Mouse (Mus musculus) thymus, adult 2 months (tissue): ENCODE data around the gene Csf2rb. TPM values are rescaled to one million over a fixed set of nuclear protein-coding genes. Genes with fewer than 3 reads are reported as not detected.

Experiments
- DNase-seq: peaks from one replicate; pipeline ENCODE4 v3.0.0; 2021
- H3K27ac ChIP-seq: fragments of 200-500 bp; 2 replicates; pipeline ENCODE4 v1.5.1; 2012; ENCODE audit warnings: low read length, control low read depth; ENCODE audit not compliant: control insufficient read depth, insufficient read depth
- H3K27me3 ChIP-seq: fragments of 200-500 bp; 2 replicates; pipeline ENCODE4 v1.6.1; 2012; ENCODE audit warnings: mild to moderate bottlenecking, low read length, moderate library complexity, mixed read lengths; ENCODE audit not compliant: control insufficient read depth, insufficient read depth
- H3K36me3 ChIP-seq: fragments of 200-500 bp; 2 replicates; pipeline ENCODE4 v1.6.1; 2012; ENCODE audit warnings: mild to moderate bottlenecking, low read length, moderate library complexity; ENCODE audit not compliant: control insufficient read depth, insufficient read depth
- H3K4me1 ChIP-seq: fragments of 200-500 bp; replicated peaks from 2 replicates; pipeline ENCODE4 v1.6.1; 2012; ENCODE audit warnings: low read length; ENCODE audit not compliant: control insufficient read depth, insufficient read depth
- H3K4me3 ChIP-seq: fragments of 200-500 bp; 2 replicates; pipeline ENCODE4 v1.5.1; 2012; ENCODE audit warnings: mild to moderate bottlenecking, low read length, control low read depth, moderate library complexity; ENCODE audit not compliant: control insufficient read depth, insufficient read depth
- CTCF ChIP-seq: fragments of 200-500 bp; IDR thresholded peaks from 2 replicates; pipeline ENCODE4 v1.5.1; 2012; ENCODE audit warnings: mild to moderate bottlenecking, control low read depth, low read length, moderate library complexity, borderline replicate concordance; ENCODE audit not compliant: control insufficient read depth, poor library complexity, insufficient read depth; ENCODE audit errors: extremely low read depth
- POLR2A ChIP-seq: fragments of 200-500 bp; IDR thresholded peaks from 2 replicates; pipeline ENCODE4 v1.6.1; 2012; ENCODE audit warnings: mild to moderate bottlenecking, low read length, control low read depth, moderate library complexity; ENCODE audit not compliant: control insufficient read depth, poor library complexity, insufficient read depth; ENCODE audit errors: extremely low read depth
- WGBS: fragments of 180-500 bp; shearing (Covaris S2); methylation state at CpG from one replicate; pipeline ENCODE4 v1.1.7; 2018; 5-methylcytosine and 5-hydroxymethylcytosine counted together
- polyA plus RNA-seq: library from polyadenylated mRNA; depleted of rRNA; stranded (reverse); fragments of >200 nt; gene quantifications from 2 replicates; pipeline ENCODE4 v1.2.3, GENCODE M21; 2012

Gene Csf2rb
- polyA plus RNA-seq, 1 experiment: 38.3 TPM

GRCm38 (mm10) chr15:78380741-78381140 lies 55.2 kb downstream of the Csf2rb start:
- Histone ChIP-seq H3K4me1 (no peaks in the 10 kb centered on the region), H3K27me3 (no peaks in the 10 kb centered on the region), H3K27ac (no peak overlapping the region), H3K36me3 (no peaks in the 10 kb centered on the region), H3K4me3 (no peak overlapping the region)
- TF ChIP-seq CTCF (no peak), POLR2A (no peak)
- WGBS: 92% methylated on average over 4 of the region's 4 CpGs
- no peak for DNase-seq

- 84% methylated on average over 4 of the region's 4 CpGs for WGBS
- Histone ChIP-seq H3K36me3 (no peaks in the 10 kb centered on the region), H3K4me3 (no peak overlapping the region), H3K27ac (no peak overlapping the region), H3K4me1 (no peaks in the 10 kb centered on the region), H3K27me3 (no peaks in the 10 kb centered on the region)
- no peak for TF ChIP-seq POLR2A
- TF ChIP-seq CTCF: no peak
- no peak for DNase-seq
Observed at GRCm38 (mm10) chr15:78382115-78382514, 56.6 kb downstream of the Csf2rb start.

GRCm38 (mm10) chr15:78383450-78384219 lies 58.1 kb downstream of the Csf2rb start:
- 89% methylated on average over 11 of the region's 11 CpGs for WGBS

GRCm38 (mm10) chr15:78384220-78385116 lies 58.9 kb downstream of the Csf2rb start:
- 83% methylated on average over 7 of the region's 7 CpGs for WGBS
- H3K27ac ChIP-seq: no peak overlapping the region

More at GRCm38 (mm10) chr15:78383450-78384219, 58.1 kb downstream of the Csf2rb start:
- Histone ChIP-seq H3K27me3 (no peaks in the 10 kb centered on the region), H3K4me1 (no peaks in the 10 kb centered on the region), H3K4me3 (no peak overlapping the region), H3K36me3 (no peaks in the 10 kb centered on the region), H3K27ac (no peak overlapping the region)
- no peak for DNase-seq
- no peak for TF ChIP-seq POLR2A
- TF ChIP-seq CTCF: no peak

GRCm38 (mm10) chr15:78385564-78385963 lies 60.0 kb downstream of the Csf2rb start:
- no peak for DNase-seq
- Histone ChIP-seq H3K4me1 (peaks cover 9% of the 10 kb centered on the region), H3K4me3 (no peak overlapping the region), H3K36me3 (no peaks in the 10 kb centered on the region), H3K27me3 (no peaks in the 10 kb centered on the region), H3K27ac (no peak overlapping the region)
- TF ChIP-seq POLR2A (no peak), CTCF (no peak)
- WGBS: 89% methylated on average over 1 of the region's 1 CpGs

More at GRCm38 (mm10) chr15:78384220-78385116, 58.9 kb downstream of the Csf2rb start:
- no peak for DNase-seq
- Histone ChIP-seq H3K4me3 (no peak overlapping the region), H3K4me1 (no peaks in the 10 kb centered on the region), H3K36me3 (no peaks in the 10 kb centered on the region), H3K27me3 (no peaks in the 10 kb centered on the region)
- TF ChIP-seq CTCF: no peak
- no peak for TF ChIP-seq POLR2A

- peak overlapping the region; percentile 96 for H3K27ac ChIP-seq
- DNase-seq: peak; percentile 30
Observed at GRCm38 (mm10) chr15:78390855-78391254, 65.3 kb downstream of the Csf2rb start.

More at GRCm38 (mm10) chr15:78390855-78391254, 65.3 kb downstream of the Csf2rb start:
- H3K36me3 ChIP-seq: no peaks in the 10 kb centered on the region
- 54% methylated on average over 3 of the region's 3 CpGs for WGBS
- H3K4me3 ChIP-seq: no peak overlapping the region
- no peak for TF ChIP-seq POLR2A
- TF ChIP-seq CTCF: no peak
- H3K27me3 ChIP-seq: no peaks in the 10 kb centered on the region
- H3K4me1 ChIP-seq: peaks cover 15% of the 10 kb centered on the region
